Mouse (Mus musculus) left cerebral cortex, postnatal 10 days (tissue): ENCODE data around the gene Kcnc1. TPM values are rescaled to one million over a fixed set of nuclear protein-coding genes. Genes with fewer than 3 reads are reported as not detected.

Experiments used
- DNase-seq, 2 experiments: peaks; one replicate each; pipeline ENCODE4 v3.0.0; 2021 to 2022; ENCODE audit warnings: low spot score in 2 of 2, mixed read lengths in 1 of 2; ENCODE audit errors: extremely low spot score in 1 of 2
- intact Hi-C: fragments of 180-260 bp; cut with DNase I; formaldehyde crosslinking; loops from one replicate; pipeline ENCODE4 v1.15.1; 2025
- total RNA-seq, 2 experiments: library from RNA; stranded (reverse); gene quantifications; 2 replicates each; pipeline ENCODE4 v1.2.3; 2021

Kcnc1 gene
- total RNA-seq, 2 experiments from 2014 or later: 52.9 to 53.4 TPM

DNA sequence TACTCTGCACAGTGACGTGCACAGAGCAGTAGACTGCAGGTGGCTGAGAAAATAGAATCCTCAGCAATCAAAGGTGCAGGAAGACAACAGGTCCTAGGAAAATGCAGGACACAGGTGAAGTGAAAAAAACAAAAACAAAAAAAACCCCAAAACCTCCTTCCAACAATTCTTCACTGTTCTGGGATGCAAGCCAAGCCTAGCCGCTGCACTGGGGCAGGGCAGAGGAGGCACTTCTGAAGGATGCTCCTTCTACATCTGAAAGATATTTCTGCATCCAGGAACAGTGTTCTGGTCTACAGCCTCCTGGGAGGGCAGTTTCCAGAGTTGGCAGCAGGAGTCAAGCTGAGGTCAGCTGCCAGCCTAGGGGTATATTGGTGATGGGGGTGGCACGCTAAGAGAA lies 61.6 kb downstream of the Kcnc1 start:
- intact Hi-C loops: no loop called here
- no peak for DNase-seq

DNA sequence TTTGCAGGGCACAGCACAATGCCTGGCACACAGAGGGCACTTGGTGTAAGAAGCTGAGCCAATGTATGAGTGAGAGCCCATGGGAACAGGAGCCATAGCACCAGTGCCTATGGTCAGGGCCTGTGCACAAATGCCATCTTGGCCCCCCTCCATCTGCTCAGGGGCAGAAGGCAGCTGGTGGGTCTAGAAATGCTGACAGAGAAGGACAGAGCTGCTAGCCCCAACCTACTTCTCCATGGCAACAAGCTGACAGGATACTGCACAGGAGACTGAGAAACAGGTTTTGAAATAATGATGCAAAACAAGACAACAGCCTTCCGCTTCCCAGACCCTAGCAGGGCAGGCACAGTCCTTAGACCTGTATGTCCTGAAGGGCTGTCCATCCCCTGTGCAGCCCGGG lies 62.9 kb downstream of the Kcnc1 start:
- intact Hi-C loops: no loop called here
- DNase-seq: no peak

DNA sequence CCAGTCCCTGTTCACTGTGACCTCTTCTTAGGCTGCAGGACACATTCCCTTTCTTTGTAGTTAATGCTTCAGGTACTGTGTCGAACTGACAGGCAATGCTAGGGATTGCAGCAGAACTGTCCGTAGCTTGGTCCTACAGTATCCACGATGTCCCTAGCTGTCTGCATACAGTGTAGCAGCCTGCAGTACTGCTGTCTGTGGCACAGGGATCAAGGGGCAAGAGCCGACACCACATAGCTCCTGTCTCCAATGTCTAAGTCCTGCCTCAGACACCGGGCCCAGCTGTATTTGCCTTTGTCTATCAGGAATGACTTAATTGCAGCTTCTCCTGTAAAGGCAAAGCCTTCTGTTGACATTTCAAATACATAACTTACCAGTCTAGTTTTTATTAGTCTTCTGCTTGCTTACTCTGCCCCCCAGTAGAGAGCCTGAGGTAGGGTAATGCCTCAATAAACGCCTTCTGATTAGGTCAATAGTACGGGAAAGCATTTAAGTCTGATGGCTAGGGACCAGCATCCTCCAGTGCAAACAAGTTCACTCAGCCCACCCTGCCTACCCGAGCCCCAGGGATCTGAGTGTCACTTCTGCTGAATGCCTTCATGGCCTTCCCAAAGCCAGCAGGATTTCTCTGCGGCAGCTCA lies 63.4 kb downstream of the Kcnc1 start:
- intact Hi-C loops: no loop called here
- no peak for DNase-seq

DNA sequence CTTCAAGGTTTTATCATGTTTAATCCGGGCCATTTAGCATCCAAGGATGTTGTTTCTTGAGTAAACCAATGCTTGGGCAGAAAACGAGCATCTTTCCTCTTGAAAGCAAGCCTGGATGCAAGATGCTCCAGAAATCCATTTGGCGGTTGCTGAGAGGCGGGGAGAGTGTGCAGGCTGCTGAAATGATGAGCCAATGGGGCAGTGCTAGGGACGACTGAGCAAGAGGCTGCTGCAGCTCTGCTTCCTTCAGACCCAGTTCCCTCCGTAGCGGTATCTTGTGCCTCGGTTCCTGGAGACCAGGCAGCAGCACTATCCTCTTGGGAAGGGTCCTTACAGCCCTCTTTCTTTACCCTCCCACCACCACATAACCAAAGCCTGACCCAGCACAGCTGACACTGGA lies 66.0 kb downstream of the Kcnc1 start:
- no peak for DNase-seq
- intact Hi-C loops: no loop called here

DNA sequence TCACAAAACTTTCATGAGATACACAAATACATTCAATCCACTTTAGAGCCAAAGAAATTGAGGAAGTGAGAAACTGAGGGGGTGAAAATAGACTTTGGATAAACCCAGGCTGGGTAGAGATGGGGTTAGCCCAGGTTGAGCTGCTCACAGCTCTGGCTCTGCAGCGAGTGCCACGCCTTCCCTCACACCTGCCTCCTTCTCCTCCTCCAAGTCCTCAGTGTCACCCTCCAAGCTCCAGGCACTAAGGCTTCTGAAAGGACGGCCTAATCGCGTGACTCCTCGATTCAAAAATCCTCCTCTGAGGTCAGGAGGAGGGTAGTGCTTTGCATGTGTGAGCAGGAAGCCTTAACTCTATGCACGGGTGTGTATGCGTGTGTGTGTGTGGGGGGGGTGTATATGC lies 66.8 kb downstream of the Kcnc1 start:
- intact Hi-C loops: no loop called here
- no peak for DNase-seq

DNA sequence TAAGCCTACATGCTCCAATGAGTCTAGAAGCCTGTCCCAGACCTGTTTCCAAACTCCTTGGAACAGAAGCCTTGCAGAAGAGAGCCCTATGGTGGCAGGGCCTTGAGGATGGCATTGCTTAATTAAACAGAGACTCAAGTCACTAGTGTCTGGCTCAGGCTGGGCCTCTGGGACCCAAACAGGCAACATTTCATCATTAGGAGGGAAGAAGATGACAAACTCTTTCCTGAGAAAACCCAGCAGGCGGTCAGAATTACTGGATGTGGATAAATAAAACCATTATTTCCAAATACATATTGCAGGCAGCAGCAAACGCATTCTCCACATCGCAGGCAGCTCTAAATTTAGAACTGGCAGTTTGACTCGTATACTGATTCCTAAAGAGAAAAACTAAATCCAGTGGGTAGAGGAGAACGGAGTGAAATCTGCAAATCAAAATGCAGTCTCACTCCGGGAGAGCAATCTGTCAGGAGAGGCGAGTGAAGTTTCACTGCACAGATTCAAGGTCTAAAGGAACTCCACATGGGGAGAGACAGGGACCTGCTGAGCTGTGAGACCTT lies 70.2 kb downstream of the Kcnc1 start:
- intact Hi-C loops: no loop called here
- DNase-seq: peak in 1 of 2 experiments; percentile 17

DNA sequence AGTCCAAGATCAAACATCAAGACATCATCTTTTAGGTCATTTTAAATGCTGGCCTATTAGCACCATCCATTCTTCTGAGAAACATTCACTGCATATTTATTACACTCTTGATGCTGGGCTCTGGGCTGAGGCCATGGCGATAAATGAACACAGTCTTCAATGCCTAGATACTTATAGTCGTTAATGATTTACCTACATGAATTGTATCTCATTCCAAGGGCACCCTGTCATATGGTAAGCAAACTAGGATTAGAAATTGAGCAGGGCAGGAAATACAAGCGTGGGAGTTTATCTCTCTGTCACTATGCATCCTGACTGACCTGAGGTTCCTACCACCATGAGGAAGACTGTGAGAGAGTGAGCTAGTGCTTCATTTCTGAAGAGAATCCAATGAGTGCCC lies 73.2 kb downstream of the Kcnc1 start:
- DNase-seq: no peak
- intact Hi-C loops: no loop called here

DNA sequence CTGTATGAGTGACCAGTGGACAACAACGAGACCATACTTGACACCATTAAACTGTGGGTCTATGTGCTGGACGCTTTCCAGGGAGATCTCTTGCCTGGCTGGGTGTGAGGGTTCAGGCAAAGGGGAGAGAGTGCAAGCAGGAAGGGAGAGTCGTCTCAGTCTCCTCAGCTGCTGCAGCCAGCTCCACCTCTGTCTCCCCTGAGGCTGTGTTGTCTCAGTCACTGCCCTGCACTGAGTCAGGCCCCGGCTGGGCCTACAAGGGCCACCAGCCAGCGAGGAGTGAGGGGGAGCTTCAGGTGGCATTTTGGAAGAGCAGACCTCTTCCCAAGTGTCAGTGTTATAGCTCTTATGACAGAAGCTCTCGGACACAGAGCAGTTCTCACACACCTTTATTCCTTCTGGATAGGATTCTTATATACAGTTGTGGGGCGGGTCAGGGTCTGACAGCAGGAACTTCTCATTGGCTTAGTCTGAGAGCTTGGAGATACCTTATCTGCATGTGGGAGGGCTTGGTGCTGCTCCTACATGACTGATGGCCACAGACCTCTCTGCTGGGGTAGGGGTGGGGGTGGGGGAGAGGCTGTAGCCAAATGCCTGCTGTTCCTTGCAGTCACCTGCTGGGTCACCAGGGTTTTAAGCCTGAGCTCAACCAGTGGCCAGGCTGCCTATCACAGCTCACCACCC lies 74.9 kb downstream of the Kcnc1 start:
- intact Hi-C loops: no loop called here

DNA sequence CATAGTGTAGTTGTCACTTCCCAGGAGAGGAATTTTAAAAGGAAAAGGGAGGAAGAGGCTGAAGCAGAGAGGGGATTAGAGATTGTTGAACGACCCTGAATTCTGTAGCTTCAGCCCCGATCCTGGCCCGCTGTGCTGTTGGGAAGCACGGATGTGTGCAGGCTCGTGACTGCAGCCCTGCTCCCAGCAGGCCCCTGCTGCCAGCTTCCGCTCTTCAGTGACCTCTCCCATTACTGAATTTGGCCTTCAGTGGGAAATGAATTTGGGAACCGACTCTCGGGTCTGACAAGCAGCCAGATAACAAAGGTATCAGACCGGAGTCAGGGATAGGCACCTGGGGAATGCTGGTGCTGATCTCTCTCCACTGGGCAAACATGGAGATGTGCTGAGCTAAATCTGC lies 76.8 kb downstream of the Kcnc1 start:
- DNase-seq: no peak
- intact Hi-C loops: no loop called here

More for the DNA sequence above, 74.9 kb downstream of the Kcnc1 start:
- no peak for DNase-seq

DNA sequence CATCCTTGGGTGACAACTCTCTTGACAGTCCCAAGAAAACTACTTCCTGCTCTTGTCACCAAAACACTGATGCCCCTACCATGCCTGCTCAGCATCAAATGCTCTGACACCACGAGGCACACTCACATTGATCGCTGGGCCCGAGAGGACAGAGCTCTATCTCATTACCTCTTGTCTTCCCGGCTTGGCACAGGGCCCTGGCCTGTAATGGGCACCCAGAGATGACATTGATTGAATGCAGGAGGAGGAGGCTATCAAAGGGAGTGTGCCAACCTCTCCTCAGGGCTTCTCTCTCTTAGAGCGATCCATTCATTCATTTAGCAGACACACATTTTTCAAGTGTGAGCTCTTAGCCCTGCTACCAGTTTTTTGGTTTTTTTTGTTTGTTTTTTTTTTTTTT lies 79.2 kb downstream of the Kcnc1 start:
- intact Hi-C loops: no loop called here
- DNase-seq: no peak

DNA sequence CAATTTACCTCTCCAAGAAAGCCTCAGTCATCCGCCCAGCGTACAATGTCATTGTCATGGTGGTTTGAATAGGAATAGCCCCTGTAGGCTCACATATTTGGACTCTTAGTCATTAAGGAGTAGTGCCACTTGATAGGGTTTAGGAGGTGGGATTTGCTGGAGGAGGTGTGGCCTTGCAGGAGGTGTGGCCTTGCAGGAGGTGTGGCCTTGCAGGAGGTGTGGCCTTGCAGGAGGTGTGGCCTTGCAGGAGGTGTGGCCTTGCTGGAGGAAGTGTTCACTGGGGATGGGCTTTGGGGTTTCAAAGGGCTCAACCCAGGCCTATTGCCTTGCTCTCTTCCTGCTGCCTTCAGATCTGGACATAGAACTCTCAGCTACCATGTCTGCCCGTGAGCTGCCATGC lies 81.2 kb downstream of the Kcnc1 start:
- intact Hi-C loops: no loop called here
- no peak for DNase-seq

DNA sequence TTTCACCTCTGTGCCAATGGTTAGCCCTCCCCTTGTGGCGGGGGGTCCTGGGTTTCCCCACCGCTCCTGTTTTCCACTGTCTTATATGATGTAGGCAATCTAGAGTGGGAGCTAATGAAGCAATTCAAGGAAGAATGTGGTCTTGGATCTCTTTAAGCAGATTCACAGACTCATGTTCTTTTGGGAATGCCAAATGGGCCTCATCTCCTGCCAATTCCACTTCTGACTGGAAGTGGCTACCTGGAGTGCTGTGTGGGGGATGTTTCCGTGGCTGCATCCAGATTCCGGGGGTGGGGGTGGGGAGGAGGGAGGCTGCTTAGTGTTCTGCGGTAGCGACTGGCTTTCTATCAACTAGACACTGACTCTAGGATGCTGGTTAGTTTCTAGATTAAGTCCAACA lies 83.5 kb downstream of the Kcnc1 start:
- DNase-seq: peak in 1 of 2 experiments; percentile 16
- intact Hi-C loops: no loop called here

DNA sequence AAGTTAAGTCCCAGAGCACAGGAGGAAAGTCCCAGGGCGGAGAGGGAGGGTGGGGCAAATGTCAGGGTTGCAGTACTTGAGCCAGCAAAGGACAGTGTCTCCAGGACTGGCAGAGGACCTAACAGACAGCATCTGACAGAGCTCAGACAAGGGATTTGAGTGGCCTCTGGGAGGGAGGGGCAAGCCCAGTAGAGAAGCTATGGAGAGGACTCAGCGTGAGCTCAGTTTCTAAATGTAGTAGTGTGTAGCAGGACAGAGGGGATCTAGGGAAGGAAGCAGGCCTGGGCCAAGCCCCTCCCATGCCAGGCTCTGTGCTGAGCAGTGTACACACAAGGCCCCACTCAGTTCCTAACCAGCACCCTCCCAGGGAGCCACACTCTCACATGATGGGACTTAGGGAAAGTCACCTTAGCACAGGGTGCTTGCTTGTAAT lies 85.8 kb downstream of the Kcnc1 start:
- intact Hi-C loops: no loop called here
- no peak for DNase-seq

DNA sequence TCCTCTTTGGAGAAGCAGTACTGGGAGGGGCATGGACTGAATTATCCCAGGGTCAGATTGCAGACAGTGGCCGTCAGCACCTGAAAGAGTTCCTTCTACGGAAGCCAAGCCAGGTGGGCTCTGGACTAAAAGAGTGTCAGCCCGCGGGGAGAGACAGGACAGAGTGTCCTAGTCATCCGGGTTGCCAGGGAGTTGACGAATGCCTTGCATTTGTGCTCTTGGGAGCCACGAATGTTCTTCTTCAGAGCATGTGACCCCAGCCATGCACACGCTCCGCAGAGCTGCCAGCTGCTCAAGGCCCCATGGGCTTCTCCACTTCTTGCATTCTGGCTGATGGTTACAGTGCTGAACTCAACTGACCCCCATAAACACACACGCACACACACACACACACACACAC lies 86.8 kb downstream of the Kcnc1 start:
- intact Hi-C loops: no loop called here

DNA sequence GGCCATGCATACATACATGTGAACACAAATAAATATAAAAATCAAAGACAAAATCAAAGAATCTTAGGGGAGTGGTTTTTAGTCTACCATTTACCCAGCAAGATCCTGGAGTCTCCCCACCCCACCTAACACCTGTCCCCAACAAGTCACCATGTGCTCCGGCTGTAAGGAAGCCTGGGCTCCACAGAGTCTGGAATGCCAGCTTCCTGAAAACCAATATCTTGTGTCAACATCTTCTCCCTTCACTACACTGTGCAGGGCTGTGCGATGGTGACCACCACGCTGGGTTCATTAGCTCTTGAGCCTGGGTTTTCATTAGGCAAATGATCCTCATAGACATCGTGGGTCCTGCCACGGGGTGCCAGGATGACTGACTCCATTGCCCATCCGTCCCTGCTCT lies 87.9 kb downstream of the Kcnc1 start:
- intact Hi-C loops: no loop called here

More for the DNA sequence above, 86.8 kb downstream of the Kcnc1 start:
- DNase-seq: no peak

DNA sequence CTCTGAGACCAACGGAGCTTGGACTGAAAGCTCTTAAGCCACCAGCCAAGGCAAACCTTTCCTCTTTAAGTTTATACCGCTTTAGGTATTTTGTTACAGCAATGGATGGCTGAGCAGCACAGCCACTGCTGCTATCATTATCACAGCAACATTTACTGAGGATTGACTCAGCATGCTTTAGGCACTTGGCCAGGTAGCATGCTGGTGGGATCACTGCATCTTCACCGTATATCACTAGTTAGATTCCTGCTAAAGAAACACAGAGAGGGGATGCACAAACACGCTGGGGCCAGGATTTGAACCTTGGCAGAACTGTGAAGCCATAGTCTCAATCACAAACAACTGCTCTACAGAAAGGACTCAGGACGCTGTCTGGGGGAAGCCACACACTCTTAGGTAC lies 90.5 kb downstream of the Kcnc1 start:
- no peak for DNase-seq
- intact Hi-C loops: no loop called here

More for the DNA sequence above, 87.9 kb downstream of the Kcnc1 start:
- DNase-seq: no peak

DNA sequence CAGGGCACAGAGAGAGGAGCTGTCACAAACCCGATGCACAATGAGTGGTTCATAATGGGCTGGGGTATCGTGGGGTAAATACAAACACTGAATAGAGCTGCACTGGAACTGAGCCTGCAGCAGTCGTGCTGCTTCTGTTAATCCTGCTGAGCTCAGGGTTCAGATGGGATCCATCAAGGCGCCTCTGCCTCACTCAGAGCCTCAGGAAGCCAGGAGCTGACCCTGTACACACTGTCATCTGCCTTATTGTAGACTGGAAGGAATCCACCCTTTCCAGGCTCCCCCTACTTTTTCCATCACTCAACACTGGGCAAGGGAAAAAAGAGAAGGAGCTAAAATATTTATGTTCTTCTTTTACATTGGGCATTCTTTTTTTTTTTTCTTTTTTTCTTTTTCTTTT lies 91.1 kb downstream of the Kcnc1 start:
- intact Hi-C loops: no loop called here
- no peak for DNase-seq
